Mouse (Mus musculus): ENCODE data around the gene Uba52. TPM values are rescaled to one million over a fixed set of nuclear protein-coding genes. Genes with fewer than 3 reads are reported as not detected.
"Not testable (repeated sequence)": the region's sequence is repeated elsewhere in the genome, so short reads cannot be mapped to it uniquely, and the experiment has no call there.

Gene Uba52
- total RNA-seq, 2 experiments from 2014 or later: 1,251 to 1,480 TPM

DNA sequence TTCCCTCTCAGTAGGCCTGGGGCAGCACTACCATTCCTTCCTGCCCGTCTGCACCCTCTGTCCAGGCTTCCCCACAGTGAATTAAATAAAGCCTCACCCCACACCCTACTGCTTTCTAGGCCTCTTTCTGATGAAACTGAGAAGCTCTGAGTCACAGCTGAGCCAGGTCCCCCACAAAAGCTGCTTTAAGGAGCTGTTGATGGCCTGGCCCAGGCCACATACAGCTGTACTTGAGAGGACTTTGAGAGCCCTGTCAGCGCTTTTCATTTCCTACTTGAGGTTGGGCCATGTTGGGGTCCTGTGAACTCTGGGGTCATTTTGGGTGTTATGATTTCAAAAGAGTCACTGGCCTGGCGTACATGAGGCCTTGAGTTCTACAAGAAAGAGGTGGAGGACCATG lies 24.6 kb upstream of the Uba52 start:
- ATAC-seq (replicated peaks; ENCODE audit: low FRiP score, poor library complexity, severe bottlenecking): no peak

DNA sequence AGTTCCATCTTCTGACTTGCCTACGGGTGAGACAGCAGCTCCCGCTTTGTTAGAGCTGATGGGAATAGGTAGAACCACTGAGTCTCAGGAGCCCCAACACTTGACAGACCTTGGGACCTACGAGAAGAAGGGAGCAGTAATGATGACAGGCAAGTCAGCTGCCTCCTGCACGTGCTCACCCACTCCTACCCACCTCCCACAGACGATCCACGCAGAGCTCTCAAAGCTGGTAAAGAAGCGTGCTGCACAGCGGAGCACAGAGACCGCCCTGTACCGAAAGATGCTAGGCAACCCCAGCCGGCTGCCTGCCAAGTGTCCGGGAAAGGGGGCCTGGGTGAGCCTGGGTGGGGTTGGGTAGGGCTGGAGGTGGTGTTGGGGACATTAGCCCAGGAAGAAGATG lies 23.7 kb upstream of the Uba52 start:
- ATAC-seq (replicated peaks; ENCODE audit: low FRiP score, poor library complexity, severe bottlenecking): no peak

DNA sequence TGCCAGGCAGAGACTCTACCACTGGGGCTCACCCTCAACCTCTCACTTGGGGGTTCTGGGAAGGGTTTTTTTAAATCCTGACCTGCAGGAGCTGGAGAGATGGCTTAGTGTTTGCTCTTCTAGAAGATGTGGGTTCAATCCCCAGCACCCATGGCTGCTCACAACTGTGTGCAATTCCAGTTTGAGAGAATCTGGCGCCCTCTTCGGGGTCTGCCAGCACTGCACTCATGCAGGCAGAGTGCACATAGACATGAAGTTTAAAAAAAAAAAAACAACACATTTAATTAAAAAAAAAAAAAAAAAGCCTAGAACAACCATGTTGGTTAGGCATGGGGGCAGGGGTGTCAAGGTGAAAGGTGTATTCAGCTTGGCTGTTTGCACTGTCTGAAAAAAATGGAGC lies 19.7 kb upstream of the Uba52 start:
- no peak for ATAC-seq (replicated peaks; ENCODE audit: low FRiP score, poor library complexity, severe bottlenecking)

DNA sequence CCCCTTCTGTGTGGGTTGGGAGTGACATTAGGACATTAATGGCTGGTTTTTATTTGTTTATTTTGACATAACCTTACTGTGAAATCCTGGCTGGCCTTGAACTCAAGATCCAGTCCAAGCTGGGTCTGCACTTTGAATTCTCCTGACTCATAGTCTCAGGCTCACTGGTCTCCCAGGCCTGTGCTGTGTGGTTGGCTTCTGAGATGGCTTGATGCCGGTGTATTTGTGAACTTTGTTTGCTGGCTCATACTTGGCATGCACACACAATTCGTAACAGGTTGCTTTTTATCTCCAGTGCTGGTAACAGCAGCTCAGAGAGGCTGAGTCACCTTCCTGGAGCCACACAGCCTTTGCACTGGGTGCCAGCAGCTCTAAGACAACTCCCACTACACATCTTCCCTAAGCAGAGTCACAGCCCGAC lies 19.1 kb upstream of the Uba52 start:
- no peak for ATAC-seq (replicated peaks; ENCODE audit: low FRiP score, poor library complexity, severe bottlenecking)

DNA sequence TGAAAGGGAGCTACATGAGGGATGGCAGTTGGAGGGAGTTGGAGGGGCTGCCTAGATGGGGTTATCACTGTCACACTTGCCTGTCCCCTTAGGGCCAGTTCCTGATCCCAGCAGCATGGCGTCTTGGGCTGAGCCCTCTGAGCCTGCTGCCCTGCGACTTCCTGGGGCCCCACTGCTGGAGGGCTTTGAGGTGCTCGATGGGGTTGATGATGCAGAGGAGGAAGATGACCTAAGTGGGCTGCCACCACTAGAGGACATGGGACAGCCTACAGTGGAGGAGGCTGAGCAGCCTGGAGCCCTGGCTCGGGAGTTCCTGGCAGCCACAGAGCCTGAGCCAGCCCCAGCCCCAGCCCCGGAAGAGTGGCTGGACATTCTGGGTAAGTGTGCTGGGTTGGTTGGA lies 18.7 kb upstream of the Uba52 start:
- no peak for ATAC-seq (replicated peaks; ENCODE audit: low FRiP score, poor library complexity, severe bottlenecking)

DNA sequence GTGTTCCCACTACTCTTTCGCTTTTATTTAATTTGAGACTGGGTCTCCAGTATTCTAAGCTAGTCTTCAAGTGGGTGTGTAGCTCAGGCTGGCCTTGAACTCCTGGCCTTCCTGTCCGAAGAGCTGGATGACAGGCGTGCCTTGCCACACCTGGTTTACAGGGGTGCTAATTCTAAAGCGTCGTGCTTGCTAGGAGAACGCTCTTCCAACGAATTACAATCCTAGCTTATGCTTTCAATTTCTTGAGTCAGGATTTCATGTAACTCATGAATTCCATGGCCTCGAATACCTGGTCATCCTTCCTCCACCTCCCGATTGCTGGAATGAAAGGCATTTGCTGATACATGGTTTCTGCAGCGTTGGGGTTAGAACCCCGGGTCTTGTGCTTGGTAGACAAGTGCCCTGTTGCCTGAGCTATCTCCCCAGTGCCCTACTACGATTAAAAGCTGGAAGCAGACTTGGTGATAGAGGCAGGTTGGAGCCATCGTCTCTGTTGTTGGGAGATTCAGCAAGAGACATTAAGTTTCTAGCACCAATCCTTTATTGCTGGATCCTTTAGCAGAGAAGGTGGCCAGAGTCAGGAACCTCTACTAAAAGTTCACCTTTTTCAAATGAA lies 17.7 kb upstream of the Uba52 start:
- no peak for ATAC-seq (replicated peaks; ENCODE audit: low FRiP score, poor library complexity, severe bottlenecking)

DNA sequence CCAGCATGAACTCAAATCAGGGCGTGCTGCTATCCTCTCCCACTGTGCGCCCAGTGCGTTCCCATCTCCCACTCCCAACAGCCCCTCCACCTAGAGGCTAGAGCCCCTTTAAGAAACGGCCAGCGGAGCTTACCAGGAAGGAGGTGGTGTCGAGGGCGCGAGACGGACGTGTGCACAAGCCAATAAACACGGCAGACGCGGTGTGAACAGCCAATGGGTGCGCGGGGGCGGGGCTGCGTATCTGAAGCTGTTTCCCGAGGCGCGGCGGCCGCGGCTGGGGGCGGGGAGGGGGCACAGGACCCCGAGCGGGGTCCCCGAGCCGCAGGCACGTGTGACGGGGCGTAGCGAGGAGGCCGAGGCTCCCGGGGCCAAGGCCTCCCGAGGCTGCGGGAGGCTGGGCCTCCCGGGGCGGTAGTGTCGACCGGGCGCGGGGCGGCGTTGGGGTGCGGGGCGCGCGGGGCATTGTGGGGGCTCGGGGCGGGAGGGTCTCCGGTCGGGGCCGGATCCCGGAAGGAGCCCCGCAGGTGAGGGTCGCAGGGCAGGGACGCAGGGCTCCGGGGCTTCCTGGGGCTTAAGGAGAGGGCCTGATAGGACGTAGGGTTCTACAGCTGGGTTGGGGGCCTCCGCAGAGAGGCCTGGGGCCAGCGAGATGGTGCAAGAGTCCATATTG lies 17.0 kb upstream of the Uba52 start, which contains the start of the genes Fkbp8 and Kxd1:
Gene Fkbp8, plus strand, starts transcription at position 213 of the 670 bp plus-strand sequence.
Gene Kxd1, minus strand, starts transcription at position 445 of the 670 bp plus-strand sequence.
- peak; percentile 81 for ATAC-seq (replicated peaks; ENCODE audit: low FRiP score, poor library complexity, severe bottlenecking)

DNA sequence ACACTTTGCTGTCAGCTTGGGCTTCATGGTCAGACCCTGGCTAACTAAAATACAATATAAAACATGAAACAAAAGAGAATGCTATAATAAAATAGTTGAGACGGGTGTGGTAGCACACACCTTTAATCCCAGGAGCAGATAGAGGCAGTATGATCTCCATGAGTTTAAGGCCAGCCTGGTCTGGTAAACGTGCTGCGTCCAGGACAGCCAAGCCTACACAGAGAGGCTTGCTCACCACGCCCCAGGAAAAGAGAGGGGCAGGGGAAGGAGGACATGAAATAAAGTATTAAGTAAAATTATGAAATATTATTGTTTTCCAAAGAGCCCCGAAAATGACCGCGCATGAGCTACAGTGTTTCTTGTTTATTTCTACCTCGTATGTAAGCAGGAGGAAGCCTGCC lies 16.5 kb upstream of the Uba52 start:
- ATAC-seq (replicated peaks; ENCODE audit: low FRiP score, poor library complexity, severe bottlenecking): peak; percentile 41

DNA sequence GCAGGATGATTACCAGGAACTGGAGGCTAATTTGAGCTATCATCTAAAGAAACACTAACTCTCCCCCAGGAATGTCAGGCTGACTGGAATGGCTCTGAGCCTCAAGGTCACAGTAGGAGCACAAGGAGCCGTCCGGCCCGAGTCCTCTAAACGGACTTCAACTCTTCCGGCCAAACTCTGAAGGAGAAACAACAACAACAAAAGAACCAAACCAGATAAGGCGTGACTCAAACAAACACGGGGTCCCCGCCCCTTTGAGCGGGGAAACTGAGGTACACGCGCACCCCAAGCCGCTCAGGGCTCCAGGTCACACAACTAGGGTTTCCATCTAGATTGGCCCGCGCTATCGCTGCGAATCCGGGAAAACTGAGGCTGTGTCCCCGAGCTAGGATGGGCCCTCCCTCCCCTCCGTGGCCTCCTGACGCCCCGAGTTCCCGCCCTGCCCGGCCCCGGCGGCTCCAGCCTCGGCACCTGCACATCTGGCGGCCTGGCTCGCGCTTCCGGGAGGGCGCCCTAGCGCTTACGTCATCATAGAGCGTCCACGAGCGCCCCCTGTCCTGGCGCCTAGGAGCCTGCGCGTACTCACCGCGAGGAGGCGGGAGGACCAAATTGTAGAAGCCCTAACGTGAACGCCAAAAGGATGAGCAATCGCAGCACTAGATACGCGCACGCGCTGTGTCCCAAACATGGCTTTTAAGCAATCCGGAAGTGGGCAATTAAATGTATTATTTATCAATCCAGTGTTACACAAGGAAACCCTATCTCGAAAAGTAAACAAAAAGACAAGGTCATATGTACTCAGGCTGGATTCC lies 12.2 kb upstream of the Uba52 start:
- ATAC-seq (replicated peaks; ENCODE audit: low FRiP score, poor library complexity, severe bottlenecking): peak; percentile 87

DNA sequence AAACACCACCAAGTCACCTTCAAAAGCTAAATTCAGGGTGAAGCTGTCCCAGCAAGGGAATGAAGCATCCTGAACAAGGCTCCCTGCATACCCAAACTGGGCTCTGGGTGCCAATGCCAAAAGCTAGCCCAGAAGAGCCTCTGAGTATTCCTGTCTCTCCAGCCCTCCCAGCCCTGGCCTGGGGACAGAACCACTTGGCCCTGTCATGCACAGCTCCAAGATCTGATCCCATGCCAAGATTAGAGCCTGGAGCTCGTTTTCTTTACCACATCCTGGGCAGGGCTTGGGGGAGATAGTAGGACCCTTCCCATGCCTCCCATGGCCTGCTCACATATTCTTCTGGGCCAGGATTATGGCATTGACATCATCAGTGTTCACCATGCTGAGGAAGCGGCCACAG lies 9.0 kb upstream of the Uba52 start:
- no peak for ATAC-seq (replicated peaks; ENCODE audit: low FRiP score, poor library complexity, severe bottlenecking)

DNA sequence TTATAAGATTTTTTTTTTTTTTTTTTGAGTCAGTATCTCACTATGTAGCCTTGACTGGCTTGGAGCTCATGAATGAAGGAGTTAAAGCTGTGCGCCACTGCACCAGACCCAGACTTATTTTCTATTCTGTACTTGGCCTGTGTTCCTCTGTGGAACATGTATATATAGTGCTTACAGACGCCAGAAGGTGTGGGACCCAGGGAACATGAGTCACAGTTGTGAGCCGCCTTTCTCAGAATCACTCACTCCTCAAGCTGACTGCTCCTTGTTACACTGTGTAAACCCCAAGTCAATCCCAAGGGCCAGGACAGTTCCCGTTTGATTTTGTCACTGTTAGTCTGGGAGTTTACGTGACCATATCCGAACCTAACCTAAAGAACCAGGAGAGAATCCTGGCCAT lies 8.4 kb upstream of the Uba52 start:
- no peak for ATAC-seq (replicated peaks; ENCODE audit: low FRiP score, poor library complexity, severe bottlenecking)

DNA sequence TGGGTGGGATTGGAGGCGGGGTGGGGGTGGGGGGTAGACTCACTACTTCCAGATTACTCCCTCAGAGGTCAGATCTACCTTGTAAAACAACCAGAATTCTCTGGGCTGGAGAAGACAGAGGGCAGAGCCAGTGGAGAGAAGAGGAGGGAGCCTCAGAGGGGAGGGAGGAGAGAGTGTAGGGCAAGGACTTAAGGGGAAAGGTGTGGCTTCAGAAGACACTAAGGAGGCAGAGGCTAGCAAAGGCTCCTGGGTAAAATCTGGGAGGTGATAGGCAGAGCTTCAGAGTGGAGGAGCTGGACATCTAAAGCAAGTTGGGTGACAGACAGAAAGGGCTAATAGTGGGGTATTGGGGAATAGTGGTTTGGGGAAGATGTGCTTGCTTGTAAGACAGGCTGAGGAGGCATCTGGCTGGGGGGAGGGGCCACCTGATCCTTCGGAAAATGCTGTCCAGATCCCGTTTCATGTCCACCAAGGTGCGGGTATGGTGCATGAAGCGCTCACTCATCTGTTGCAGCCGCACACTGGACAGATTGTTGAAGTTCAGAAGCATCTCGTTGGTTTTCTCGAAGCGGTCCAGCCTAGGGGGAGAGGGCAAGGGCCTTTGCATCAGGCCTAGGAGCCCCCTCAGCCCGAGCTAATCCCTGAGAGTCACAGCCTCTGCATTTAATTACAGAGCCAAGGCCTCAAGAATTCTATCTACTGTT lies 7.5 kb upstream of the Uba52 start:
- ATAC-seq (replicated peaks; ENCODE audit: low FRiP score, poor library complexity, severe bottlenecking): no peak

DNA sequence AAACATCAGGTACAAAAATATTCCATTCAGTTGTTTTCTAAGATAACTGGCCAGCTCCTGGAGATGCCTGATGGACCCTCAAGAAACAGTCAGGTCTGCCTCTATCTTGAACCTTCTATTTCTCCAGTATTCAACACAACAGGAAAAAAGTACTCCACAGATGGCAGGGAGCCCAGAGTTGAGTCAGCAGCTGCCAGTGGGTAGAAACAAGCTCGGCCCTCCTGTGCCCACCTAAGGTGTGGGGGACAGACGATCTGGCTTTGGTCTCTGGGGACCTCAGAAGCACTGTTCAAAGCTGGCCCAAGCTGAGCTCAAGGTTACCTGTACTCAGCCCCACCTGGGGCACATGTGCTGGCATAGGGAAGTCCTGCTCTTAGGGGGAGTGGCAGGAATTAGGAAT lies 2.8 kb upstream of the Uba52 start:
- no peak for ATAC-seq (replicated peaks; ENCODE audit: low FRiP score, poor library complexity, severe bottlenecking)

DNA sequence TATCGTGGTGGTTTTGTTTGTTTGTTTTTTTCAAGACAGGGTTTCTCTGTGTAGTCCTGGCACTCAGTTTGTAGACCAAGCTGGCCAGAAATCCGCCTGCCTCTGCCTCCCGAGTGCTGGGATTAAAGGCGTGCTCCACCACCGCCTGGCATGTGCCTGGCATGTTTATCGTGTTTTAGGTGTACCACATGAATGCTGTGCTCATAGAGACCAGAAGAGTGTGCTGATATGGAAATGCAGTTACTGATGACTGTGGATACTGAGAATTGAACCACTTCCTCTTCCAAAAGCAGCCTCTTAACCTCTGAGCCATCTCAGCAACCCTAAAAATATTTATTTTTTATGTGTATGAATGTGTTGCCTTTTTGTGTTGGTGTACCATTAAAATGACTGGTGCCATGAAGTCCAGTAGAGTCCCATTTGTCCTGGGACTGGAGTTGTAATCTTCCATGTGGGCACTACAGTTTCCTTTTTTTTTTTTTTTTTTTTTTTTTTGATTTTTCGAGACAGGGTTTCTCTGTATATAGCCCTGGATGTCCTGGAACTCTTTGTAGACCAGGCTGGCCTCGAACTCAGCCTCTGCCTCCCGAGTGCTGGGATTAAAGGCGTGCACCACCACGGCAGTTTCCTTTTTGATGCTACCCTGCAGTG lies 1.8 kb upstream of the Uba52 start:
- ATAC-seq (replicated peaks; ENCODE audit: low FRiP score, poor library complexity, severe bottlenecking): no peak

DNA sequence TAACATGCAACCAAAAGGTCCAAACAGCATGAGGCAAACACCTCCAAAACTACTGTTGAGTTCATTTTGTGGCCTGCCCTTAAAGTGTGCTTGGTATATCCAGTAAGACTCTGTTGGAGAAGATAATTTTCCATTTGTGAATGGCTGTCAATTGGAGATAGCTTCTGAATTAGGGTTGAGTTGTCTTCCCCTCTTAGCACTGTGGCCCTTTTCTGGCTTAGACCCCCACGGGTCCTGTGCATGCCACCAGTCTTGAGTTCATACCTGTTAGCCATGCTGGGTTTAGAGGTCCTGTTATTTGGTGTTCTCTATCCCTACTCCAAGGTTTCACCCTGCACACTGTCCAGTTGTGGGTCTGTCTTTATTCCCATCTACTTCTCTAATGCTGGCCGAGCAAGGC lies 1.2 kb upstream of the Uba52 start:
- no peak for ATAC-seq (replicated peaks; ENCODE audit: low FRiP score, poor library complexity, severe bottlenecking)

DNA sequence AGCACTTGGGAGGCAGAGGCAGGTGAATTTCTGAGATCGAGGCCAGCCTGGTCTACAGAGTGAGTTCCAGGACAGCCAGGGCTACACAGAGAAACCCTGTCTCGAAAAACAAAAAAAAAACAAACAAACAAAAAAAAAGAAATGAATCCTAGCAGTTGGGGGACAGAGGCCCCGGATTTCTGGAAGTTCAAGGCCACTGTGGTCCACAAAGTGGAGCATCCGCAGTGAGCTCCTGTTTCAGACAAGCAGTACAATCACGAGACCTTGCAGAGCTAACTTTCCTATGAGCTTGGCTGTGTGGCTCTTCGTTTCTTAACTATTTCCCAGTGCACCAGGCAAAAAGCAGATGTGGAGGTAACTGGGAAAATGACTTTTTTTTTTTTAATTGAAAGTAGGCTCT lies 573 bp upstream of the Uba52 start:
- not testable (repeated sequence) for ATAC-seq (replicated peaks; ENCODE audit: low FRiP score, poor library complexity, severe bottlenecking)

DNA sequence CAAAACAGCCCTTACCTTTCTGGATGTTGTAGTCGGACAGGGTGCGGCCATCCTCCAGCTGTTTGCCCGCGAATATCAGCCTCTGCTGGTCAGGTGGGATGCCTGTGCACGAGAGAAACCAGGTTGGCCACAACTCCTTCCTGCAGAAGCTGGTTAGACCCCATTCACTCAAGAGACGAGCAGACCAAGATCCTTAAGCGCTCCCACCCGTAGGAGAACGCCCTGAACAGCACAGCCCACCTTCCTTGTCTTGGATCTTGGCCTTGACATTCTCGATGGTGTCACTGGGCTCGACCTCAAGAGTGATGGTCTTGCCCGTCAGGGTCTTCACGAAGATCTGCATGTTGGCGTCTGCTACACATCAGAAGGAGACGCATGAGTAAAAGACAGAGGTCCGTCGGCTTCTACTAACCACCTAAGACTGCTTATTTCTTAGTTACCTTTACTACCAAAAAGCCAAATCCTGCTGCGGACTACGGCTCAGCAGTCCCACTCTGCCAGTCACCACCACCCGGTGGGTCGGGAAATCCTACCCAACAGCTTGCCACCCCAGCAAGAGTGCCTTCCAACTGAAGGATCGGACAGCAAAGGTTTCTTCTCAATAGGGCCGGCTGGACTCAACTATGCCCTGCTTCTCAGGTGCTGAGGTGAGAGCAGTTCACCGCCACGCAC lies 1.2 kb downstream of the Uba52 start:
- no peak for ATAC-seq (replicated peaks; ENCODE audit: low FRiP score, poor library complexity, severe bottlenecking)

DNA sequence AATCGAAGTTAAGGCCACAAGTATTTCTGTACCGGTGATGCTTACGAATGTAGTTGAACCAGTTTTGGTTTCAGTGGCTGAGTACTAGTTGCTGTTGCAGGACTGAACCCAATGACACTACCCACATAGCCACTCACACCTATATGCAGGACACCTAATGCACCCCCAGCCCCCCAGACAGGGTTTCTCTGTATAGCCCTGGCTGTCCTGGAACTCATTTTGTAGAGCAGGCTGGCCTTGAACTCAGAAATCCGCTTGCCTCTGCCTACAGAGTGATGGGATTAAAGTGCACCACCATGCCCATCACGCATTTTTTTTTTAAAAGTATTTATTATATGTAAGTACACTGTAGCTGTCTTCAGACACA lies 3.6 kb downstream of the Uba52 start:
- ATAC-seq (replicated peaks; ENCODE audit: low FRiP score, poor library complexity, severe bottlenecking): no peak

DNA sequence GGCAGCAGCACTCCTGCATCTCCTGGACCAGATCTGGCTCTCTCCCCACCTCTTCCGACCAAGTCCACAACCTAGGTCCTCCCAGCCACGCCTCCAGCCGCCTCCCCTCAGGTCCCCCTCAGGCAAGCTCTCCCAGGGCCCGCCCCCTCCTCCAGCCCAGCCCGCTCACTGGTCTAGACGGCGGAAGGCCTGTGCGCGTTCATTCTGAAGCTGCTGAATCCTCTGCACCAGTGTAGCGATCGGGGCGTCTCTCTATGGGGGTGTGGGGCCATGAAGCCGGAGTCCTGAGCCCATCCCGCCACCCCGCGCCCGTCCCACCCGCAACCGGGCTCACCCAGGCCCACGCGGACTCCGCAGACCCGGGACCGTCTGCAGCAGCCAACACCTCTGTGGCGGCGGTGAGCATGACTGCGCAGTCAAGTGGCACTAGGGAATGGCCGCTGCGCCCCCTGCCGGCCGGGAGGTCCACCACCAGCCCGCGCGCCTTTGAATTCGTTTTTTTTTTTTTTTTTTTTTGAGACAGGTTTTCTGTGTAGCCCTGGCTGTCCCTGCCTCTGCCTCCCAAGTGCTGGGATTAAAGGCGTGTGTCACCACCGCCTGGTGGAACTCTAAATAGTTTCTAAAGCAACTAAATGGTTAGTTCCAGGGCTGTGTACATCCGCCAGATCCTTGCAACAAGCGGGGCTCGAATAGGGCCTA lies 4.1 kb downstream of the Uba52 start, which contains the start of gene Rex1bd:
Gene Rex1bd, minus strand, starts transcription at position 425 of the 699 bp plus-strand sequence.
- ATAC-seq (replicated peaks; ENCODE audit: low FRiP score, poor library complexity, severe bottlenecking): peak; percentile 57

Data from erythroid progenitor cell, adult 5-6 weeks (primary cell).